Mouse (Mus musculus) c-Kit-positive CD71-positive TER-119-negative erythroid progenitor cells, embryonic 14.5 days (primary cell): ENCODE data around the gene Snx4.

ENCODE experiments used
- DNase-seq: peaks from one replicate; pipeline ENCODE4 v3.0.0-alpha.2; 2013; ENCODE audit warnings: low read depth

The Snx4 gene

GRCm38 (mm10) chr16:33344379-33344778, 93.1 kb downstream of the Snx4 start:
- DNase-seq: no peak

DNA sequence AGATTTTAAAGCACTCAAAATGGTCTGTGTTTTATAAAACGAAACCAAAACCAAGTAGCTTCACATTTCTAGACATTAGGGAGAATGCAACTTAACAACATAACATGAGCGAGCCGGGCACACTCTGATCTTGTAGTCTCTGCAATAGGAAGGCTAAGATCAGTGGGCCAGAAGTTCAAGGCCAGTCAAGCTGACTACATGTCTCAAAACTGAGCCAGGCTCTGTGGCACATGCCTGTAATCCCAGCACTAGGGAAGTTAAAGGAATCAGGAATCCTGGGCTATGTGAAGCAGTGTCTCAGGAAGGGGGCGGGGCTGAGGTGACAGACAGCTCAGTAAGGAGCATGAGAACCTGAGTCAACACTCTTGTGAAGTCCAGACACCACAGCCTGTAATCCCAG, 93.6 kb downstream of the Snx4 start:
- DNase-seq: no peak

DNA sequence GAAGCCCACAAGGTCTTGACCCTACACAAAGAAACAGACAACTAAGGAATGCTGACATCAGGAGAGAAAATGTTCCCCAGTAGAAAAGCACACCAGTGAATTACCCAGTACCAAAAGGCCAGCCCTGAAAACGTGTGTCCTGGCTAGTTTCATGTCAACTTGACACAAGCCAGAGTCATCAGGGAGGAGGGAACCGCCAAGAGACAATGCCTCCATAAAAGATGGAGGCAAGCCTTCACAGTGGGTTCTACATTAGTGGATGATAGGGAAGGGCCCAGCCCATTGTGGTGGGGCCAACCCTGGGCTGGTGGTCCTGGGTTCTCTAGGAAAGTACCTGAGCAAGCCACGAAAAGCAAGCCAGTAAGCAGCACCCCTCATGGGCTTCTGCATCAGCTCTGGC, 95.1 kb downstream of the Snx4 start:
- DNase-seq: no peak

GRCm38 (mm10) chr16:33347134-33347533, 95.9 kb downstream of the Snx4 start:
- no peak for DNase-seq
